Mouse (Mus musculus) hindbrain, embryonic 11.5 days (tissue): ENCODE data around the gene Ube3b. TPM values are rescaled to one million over a fixed set of nuclear protein-coding genes. Genes with fewer than 3 reads are reported as not detected.

Experiments used
- ATAC-seq: fragments of 200-750 bp; cut with Nextera tagmentation; 2 replicates; pipeline ENCODE4 v1.8.0; 2017; ENCODE audit warnings: mild to moderate bottlenecking, moderate TSS enrichment, moderate library complexity; ENCODE audit not compliant: low FRiP score
- DNase-seq: peaks from one replicate; pipeline ENCODE4 v3.0.0-alpha.2; 2015; ENCODE audit warnings: low spot score
- H3K27ac ChIP-seq: fragments of 300-500 bp; sonication (generic); 2 replicates; pipeline ENCODE4 v1.5.1; 2014; ENCODE audit warnings: mild to moderate bottlenecking, low read depth, low read length
- H3K27me3 ChIP-seq: fragments of 300-500 bp; sonication (generic); 2 replicates; pipeline ENCODE4 v1.6.1; 2014; ENCODE audit warnings: mild to moderate bottlenecking, low read length, moderate library complexity, mixed read lengths; ENCODE audit not compliant: control insufficient read depth, insufficient read depth
- H3K36me3 ChIP-seq: fragments of 300-500 bp; sonication (generic); 2 replicates; pipeline ENCODE4 v1.6.1; 2014; ENCODE audit warnings: mild to moderate bottlenecking, low read length, moderate library complexity, mixed read lengths; ENCODE audit not compliant: control insufficient read depth, insufficient read depth
- H3K4me1 ChIP-seq: fragments of 300-500 bp; sonication (generic); replicated peaks from 2 replicates; pipeline ENCODE4 v1.6.1; 2014; ENCODE audit warnings: low read length, mixed read lengths; ENCODE audit not compliant: control insufficient read depth, insufficient read depth
- H3K4me2 ChIP-seq: fragments of 300-500 bp; sonication (generic); replicated peaks from 2 replicates; pipeline ENCODE4 v1.6.1; 2014; ENCODE audit warnings: mild to moderate bottlenecking, low read depth, low read length
- H3K4me3 ChIP-seq: fragments of 300-500 bp; sonication (generic); 2 replicates; pipeline ENCODE4 v1.5.1; 2014; ENCODE audit warnings: low read depth, low read length
- H3K9ac ChIP-seq: fragments of 300-500 bp; sonication (generic); 2 replicates; pipeline ENCODE4 v1.6.1; 2014; ENCODE audit warnings: low read depth, low read length
- H3K9me3 ChIP-seq: fragments of 300-500 bp; sonication (generic); 2 replicates; pipeline ENCODE4 v1.6.1; 2016; ENCODE audit warnings: low read length; ENCODE audit not compliant: control insufficient read depth
- WGBS: fragments of 180-500 bp; shearing (Covaris S2); extraction: QIAGEN DNeasy Blood & Tissue Kit; methylation state at CpG from one replicate; pipeline ENCODE4 v1.1.7; 2014; 5-methylcytosine and 5-hydroxymethylcytosine counted together
- polyA plus RNA-seq: library from polyadenylated mRNA; unstranded; fragments of >200 nt; fragmentation: Nextera tagmentation; extraction: Ambion mirVana; gene quantifications from 2 replicates; pipeline ENCODE4 v1.2.1, GENCODE M21; 2014

Gene Ube3b
- polyA plus RNA-seq, 1 experiment from 2014 or later = 37.3 TPM

- under 1% methylated on average over 18 of the region's 18 CpGs for WGBS
- H3K4me2 ChIP-seq = peak overlapping the region; percentile 83
- no peaks in the 10 kb centered on the region for H3K27me3 ChIP-seq
- H3K4me3 ChIP-seq = peak overlapping the region; percentile 73
- H3K9ac ChIP-seq = peak overlapping the region; percentile 91
- 0 out of 2 replicates have a peak, but pooled peaks have one; percentile 3 for ATAC-seq
- H3K9me3 ChIP-seq = no peaks in the 10 kb centered on the region
- no peaks in the 10 kb centered on the region; the same call in 1 of the 2 replicates for H3K36me3 ChIP-seq
- peak overlapping the region; percentile 84 for H3K27ac ChIP-seq
- H3K4me1 ChIP-seq = no peaks in the 10 kb centered on the region; the same call in 1 of the 2 replicates
- no peak for DNase-seq
Measured at GRCm38 (mm10) chr5:114381013-114381351, 575 bp downstream of the Ube3b start.

GRCm38 (mm10) chr5:114383184-114383904 is 2.9 kb downstream of the Ube3b start:
- Histone ChIP-seq H3K36me3 (peaks cover 4% of the 10 kb centered on the region; the same call in 1 of the 2 replicates), H3K4me3 (no peak overlapping the region), H3K4me1 (no peaks in the 10 kb centered on the region), H3K27me3 (no peaks in the 10 kb centered on the region), H3K9ac (no peak overlapping the region), H3K9me3 (no peaks in the 10 kb centered on the region), H3K27ac (no peak overlapping the region), H3K4me2 (no peak overlapping the region)
- DNase-seq = peak; percentile 58
- 80% methylated on average over 9 of the region's 9 CpGs for WGBS
- ATAC-seq = no peak

GRCm38 (mm10) chr5:114384448-114384847 is 4.0 kb downstream of the Ube3b start:
- H3K4me3 ChIP-seq = no peak overlapping the region
- H3K27me3 ChIP-seq = no peaks in the 10 kb centered on the region
- WGBS = 94% methylated on average over 8 of the region's 8 CpGs
- H3K9ac ChIP-seq = no peak overlapping the region
- H3K9me3 ChIP-seq = no peaks in the 10 kb centered on the region
- no peak overlapping the region for H3K27ac ChIP-seq
- H3K4me1 ChIP-seq = no peaks in the 10 kb centered on the region
- ATAC-seq = no peak
- no peak for DNase-seq
- H3K36me3 ChIP-seq = peaks cover 10% of the 10 kb centered on the region
- no peak overlapping the region for H3K4me2 ChIP-seq

DNA sequence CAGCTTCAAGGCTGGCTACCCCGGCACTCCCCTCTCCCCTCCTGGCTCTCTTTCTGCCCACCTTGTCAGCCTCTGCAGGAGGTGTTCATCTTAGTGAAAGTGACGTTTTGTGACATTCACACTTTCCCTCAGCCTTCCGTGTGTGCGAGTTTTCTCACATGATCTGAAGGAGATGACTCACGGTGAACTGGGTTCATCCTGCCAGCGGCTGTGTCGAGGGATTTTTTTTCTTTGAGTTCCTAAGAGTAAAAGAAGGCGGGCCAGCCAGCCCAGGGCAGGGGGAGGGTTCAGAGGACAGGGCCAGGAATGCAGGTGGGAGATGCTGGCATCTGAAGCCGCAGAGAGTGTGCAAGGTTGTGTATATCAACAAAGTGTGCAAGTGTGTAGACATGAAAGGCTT is 12.8 kb downstream of the Ube3b start:
- H3K9me3 ChIP-seq = no peaks in the 10 kb centered on the region
- H3K9ac ChIP-seq = no peak overlapping the region
- peaks cover 24% of the 10 kb centered on the region for H3K36me3 ChIP-seq
- no peaks in the 10 kb centered on the region for H3K4me1 ChIP-seq
- DNase-seq = no peak
- no peak for ATAC-seq
- H3K4me3 ChIP-seq = no peak overlapping the region
- H3K27ac ChIP-seq = no peak overlapping the region
- H3K4me2 ChIP-seq = no peak overlapping the region
- no peaks in the 10 kb centered on the region for H3K27me3 ChIP-seq
- WGBS = 88% methylated on average over 9 of the region's 9 CpGs

DNA sequence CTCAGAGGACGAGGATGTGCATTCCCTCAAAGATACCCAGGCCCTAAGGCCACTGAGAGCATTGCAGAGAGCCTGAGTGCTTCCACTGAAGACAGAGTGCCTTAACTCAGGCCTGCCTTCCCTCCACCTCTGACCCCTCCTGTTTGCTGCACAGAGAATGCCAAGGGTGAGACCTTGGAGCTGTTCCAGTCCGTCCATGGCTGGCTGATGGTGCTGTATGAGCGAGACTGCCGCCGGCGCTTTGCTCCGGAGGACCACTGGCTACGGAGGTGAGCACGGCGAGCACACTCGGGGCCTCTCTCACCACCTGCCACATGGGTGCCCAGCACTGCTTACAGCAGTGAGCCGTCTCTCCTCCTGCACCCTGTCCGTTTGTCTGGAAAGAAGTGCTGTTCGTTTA is 26.2 kb downstream of the Ube3b start:
- H3K4me3 ChIP-seq = no peak overlapping the region
- no peak overlapping the region for H3K9ac ChIP-seq
- peaks cover 29% of the 10 kb centered on the region; the same call in 1 of the 2 replicates for H3K36me3 ChIP-seq
- H3K27ac ChIP-seq = no peak overlapping the region
- no peaks in the 10 kb centered on the region for H3K27me3 ChIP-seq
- H3K9me3 ChIP-seq = no peaks in the 10 kb centered on the region
- DNase-seq (no peak), ATAC-seq (no peak)
- H3K4me1 ChIP-seq = no peaks in the 10 kb centered on the region
- H3K4me2 ChIP-seq = no peak overlapping the region
- 87% methylated on average over 14 of the region's 14 CpGs for WGBS

DNA sequence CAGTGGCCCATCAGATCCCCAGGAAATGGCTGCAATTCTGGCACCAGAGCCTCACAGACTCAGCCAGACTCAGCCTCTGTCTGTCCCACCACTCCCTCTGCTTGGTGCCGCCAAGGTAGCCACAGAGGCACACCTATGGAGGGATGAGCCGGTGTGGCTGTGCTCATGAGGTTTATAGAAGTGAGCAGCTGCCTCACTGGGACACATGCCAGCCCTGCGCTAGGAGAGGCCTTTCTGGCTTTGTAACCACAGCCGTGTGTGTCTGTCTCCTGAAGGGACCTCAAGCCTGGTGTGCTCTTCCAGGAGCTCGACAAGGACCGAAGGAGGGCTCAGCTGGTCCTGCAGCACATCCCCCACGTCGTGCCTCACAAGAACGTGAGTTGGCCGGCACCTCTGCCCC is 26.9 kb downstream of the Ube3b start:
- 95% methylated on average over 10 of the region's 10 CpGs for WGBS
- H3K36me3 ChIP-seq = peaks cover 30% of the 10 kb centered on the region; the same call in 1 of the 2 replicates
- no peak for DNase-seq

DNA sequence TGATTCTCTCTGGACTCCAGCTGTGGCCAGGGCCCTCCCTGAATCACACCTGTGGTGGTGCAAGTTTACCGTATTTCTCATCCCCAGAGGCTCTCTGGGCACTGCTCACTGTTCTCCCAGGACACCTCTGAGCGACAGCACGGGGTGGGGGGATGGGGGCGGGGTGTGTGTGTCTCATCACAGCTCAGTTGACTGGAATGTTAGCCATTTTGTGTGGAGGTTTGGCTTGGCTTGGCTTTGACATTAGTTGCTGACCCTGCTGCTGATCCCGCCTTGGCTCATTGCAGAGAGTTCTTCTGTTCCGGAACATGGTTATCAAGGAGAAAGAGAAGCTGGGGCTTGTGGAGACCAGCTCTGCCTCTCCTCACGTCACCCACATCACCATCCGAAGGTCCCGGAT is 27.4 kb downstream of the Ube3b start:
- Histone ChIP-seq H3K36me3 (peaks cover 28% of the 10 kb centered on the region; the same call in 1 of the 2 replicates), H3K27me3 (no peaks in the 10 kb centered on the region), H3K27ac (no peak overlapping the region), H3K9me3 (no peaks in the 10 kb centered on the region), H3K4me3 (no peak overlapping the region), H3K9ac (no peak overlapping the region), H3K4me2 (no peak overlapping the region), H3K4me1 (no peaks in the 10 kb centered on the region)
- DNase-seq (no peak), ATAC-seq (no peak)
- 96% methylated on average over 9 of the region's 9 CpGs for WGBS

More for the DNA sequence above, 26.9 kb downstream of the Ube3b start:
- Histone ChIP-seq H3K4me1 (no peaks in the 10 kb centered on the region), H3K27me3 (no peaks in the 10 kb centered on the region), H3K4me3 (no peak overlapping the region), H3K4me2 (no peak overlapping the region), H3K9me3 (no peaks in the 10 kb centered on the region), H3K9ac (no peak overlapping the region), H3K27ac (no peak overlapping the region)
- no peak for ATAC-seq

DNA sequence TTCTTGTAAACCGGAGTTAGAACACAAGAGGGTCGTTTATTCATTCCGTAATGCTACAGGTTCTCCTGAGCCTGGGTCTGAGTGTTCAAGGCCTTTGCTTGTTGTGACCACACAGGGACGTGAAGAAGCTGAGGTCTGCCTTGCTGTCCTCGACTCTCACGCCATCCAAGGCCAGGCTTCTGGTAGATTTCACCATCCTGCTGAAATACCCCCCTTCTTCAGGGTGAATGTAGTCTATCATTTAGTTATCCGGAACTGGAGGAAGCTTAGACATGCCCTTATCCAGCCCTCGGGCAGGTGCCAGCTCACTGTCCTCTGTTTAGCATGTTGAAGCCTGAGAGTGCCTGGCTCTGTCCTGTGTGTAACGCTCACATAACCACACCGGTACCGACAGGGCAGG is 28.4 kb downstream of the Ube3b start:
- no peak overlapping the region for H3K9ac ChIP-seq
- H3K27ac ChIP-seq = no peak overlapping the region
- H3K4me2 ChIP-seq = no peak overlapping the region
- H3K4me1 ChIP-seq = no peaks in the 10 kb centered on the region
- H3K9me3 ChIP-seq = no peaks in the 10 kb centered on the region
- 93% methylated on average over 11 of the region's 11 CpGs for WGBS
- no peak for DNase-seq
- no peak for ATAC-seq
- no peaks in the 10 kb centered on the region for H3K27me3 ChIP-seq
- H3K4me3 ChIP-seq = no peak overlapping the region
- peaks cover 29% of the 10 kb centered on the region; the same call in 1 of the 2 replicates for H3K36me3 ChIP-seq

- no peak overlapping the region for H3K4me2 ChIP-seq
- H3K9me3 ChIP-seq = no peaks in the 10 kb centered on the region
- no peaks in the 10 kb centered on the region for H3K27me3 ChIP-seq
- ATAC-seq (no peak), DNase-seq (no peak)
- no peak overlapping the region for H3K9ac ChIP-seq
- no peak overlapping the region for H3K4me3 ChIP-seq
- no peak overlapping the region for H3K27ac ChIP-seq
- 89% methylated on average over 13 of the region's 13 CpGs for WGBS
- peaks cover 29% of the 10 kb centered on the region; the same call in 1 of the 2 replicates for H3K36me3 ChIP-seq
- no peaks in the 10 kb centered on the region for H3K4me1 ChIP-seq
Measured at GRCm38 (mm10) chr5:114410429-114410828, 30.0 kb downstream of the Ube3b start.
